Mouse (Mus musculus) olfactory bulb, adult 2 months (tissue): ENCODE measurements around the gene Setd6.

ENCODE experiments used
- CTCF ChIP-seq: fragments of 200-500 bp; IDR thresholded peaks from 2 replicates; pipeline ENCODE4 v1.5.1; 2012; ENCODE audit warnings: low read depth, mild to moderate bottlenecking, low read length, moderate library complexity; ENCODE audit not compliant: insufficient read depth
- POLR2A ChIP-seq: fragments of 200-500 bp; IDR thresholded peaks from 2 replicates; pipeline ENCODE4 v1.6.1; 2012; ENCODE audit warnings: mild to moderate bottlenecking, low read depth, low read length, moderate library complexity; ENCODE audit not compliant: insufficient read depth

DNA sequence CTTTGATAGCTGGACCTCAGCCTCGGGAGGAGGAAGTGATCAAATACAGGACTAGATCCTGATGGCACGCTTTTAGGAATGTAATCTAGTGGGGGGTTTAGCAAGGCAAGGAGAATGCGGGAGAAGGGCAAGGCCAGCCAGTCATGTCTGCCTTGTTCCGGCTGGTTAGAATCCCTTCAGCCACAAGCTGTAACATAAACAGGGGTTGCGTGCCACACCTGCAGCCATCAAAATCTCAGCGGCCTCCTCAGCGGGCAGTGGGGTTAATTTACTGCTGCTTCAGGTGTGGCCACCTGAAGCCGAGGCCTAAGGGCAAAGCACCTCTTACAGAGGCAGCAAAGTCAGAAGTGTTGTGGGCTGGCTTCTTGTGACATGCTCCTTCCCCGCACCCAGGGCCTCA is 39.0 kb upstream of the Setd6 start, which contains the start of gene Ndrg4:
- no peak for TF ChIP-seq CTCF
- TF ChIP-seq POLR2A: no peak
